Mouse (Mus musculus) CH12.LX (cell line): Measurements from ENCODE around the gene Folr2. TPM values are rescaled to one million over a fixed set of nuclear protein-coding genes. Genes with fewer than 3 reads are reported as not detected.

Source experiments
- DNase-seq: peaks from one replicate; pipeline ENCODE4 v3.0.0-alpha.2; 2013; ENCODE audit errors: extremely low read depth
- H3K27ac ChIP-seq: 2 replicates; pipeline ENCODE4 v1.5.1; 2012; ENCODE audit warnings: low read depth, mild to moderate bottlenecking, control low read depth, moderate library complexity; ENCODE audit not compliant: insufficient read depth
- H3K27me3 ChIP-seq: replicated peaks from 2 replicates; pipeline ENCODE3; 2012; ENCODE audit warnings: inconsistent platforms
- H3K36me3 ChIP-seq, 2 experiments: replicated peaks in 1 of 2; 2 replicates each; pipeline versions ENCODE3 to v1.6.1; 2012; ENCODE audit warnings: inconsistent platforms in 1 of 2, low read length in 1 of 2, mild to moderate bottlenecking in 1 of 2, mixed read lengths in 1 of 2, moderate library complexity in 1 of 2; ENCODE audit not compliant: control insufficient read depth in 1 of 2, insufficient read depth in 1 of 2
- H3K4me1 ChIP-seq, 2 experiments: 2 replicates each; pipeline ENCODE4 v1.6.1; 2012; ENCODE audit warnings: inconsistent platforms in 1 of 2, moderate library complexity in 1 of 2; ENCODE audit not compliant: insufficient read depth in 2 of 2, control insufficient read depth in 1 of 2
- H3K4me2 ChIP-seq: 2 replicates; pipeline ENCODE4 v1.6.1; 2012; ENCODE audit warnings: low read depth, mild to moderate bottlenecking, control low read depth; ENCODE audit not compliant: poor library complexity, insufficient read depth, severe bottlenecking
- H3K4me3 ChIP-seq, 3 experiments: fragments of 150-350 bp in 1 of 3; sonication (generic) in 1 of 3; replicated peaks in 1 of 3; 2 replicates each; pipeline versions ENCODE3 to v1.5.1; 2011 to 2012; ENCODE audit warnings: low read depth in 2 of 3, low read length in 2 of 3, mild to moderate bottlenecking in 2 of 3, moderate library complexity in 2 of 3, control low read depth in 1 of 3, improper control_type of control experiment in 1 of 3, inconsistent platforms in 1 of 3, mixed read lengths in 1 of 3; ENCODE audit not compliant: poor library complexity in 1 of 3
- H3K79me2 ChIP-seq: replicated peaks from 2 replicates; pipeline ENCODE4 v1.6.1; 2012; ENCODE audit warnings: mild to moderate bottlenecking, moderate library complexity; ENCODE audit not compliant: control insufficient read depth, poor library complexity, insufficient read depth, severe bottlenecking; ENCODE audit errors: extremely low read depth
- H3K9ac ChIP-seq: 2 replicates; pipeline ENCODE4 v1.6.1; 2012; ENCODE audit warnings: low read depth, mild to moderate bottlenecking, control low read depth, moderate library complexity; ENCODE audit not compliant: insufficient read depth
- H3K9me3 ChIP-seq: replicated peaks from 2 replicates; pipeline ENCODE3; 2012; ENCODE audit warnings: low read length, inconsistent platforms, mixed read lengths
- ELF1 ChIP-seq: IDR thresholded peaks from 2 replicates; pipeline ENCODE4 v1.6.1; 2014; ENCODE audit warnings: low read depth, mild to moderate bottlenecking, inconsistent platforms, low read length, improper control_type of control experiment
- EP300 ChIP-seq: IDR thresholded peaks from 2 replicates; pipeline ENCODE4 v1.6.1; 2011; ENCODE audit warnings: low read length, improper control_type of control experiment
- ETS1 ChIP-seq: conservative IDR thresholded peaks from 2 replicates; pipeline ENCODE4 v1.6.1; 2012; ENCODE audit warnings: low read depth, mild to moderate bottlenecking, inconsistent platforms, low read length, improper control_type of control experiment, moderate library complexity
- GABPA ChIP-seq: IDR thresholded peaks from 2 replicates; pipeline ENCODE4 v1.6.1; 2012; ENCODE audit warnings: low read depth, low read length, improper control_type of control experiment, inconsistent platforms; ENCODE audit not compliant: insufficient replicate concordance
- HCFC1 ChIP-seq: IDR thresholded peaks from 2 replicates; pipeline ENCODE4 v1.6.1; 2012; ENCODE audit warnings: low read depth, mild to moderate bottlenecking, inconsistent platforms, low read length, improper control_type of control experiment
- IRF4 ChIP-seq: IDR thresholded peaks from 2 replicates; pipeline ENCODE4 v1.6.1; 2014; ENCODE audit warnings: low read depth, mild to moderate bottlenecking, inconsistent platforms, low read length, improper control_type of control experiment
- JUN ChIP-seq: IDR thresholded peaks from 2 replicates; pipeline ENCODE4 v1.6.1; 2011; ENCODE audit warnings: low read depth, mild to moderate bottlenecking, low read length, improper control_type of control experiment, moderate library complexity; ENCODE audit not compliant: insufficient read depth
- MEF2A ChIP-seq: IDR thresholded peaks from 2 replicates; pipeline ENCODE4 v1.6.1; 2014; ENCODE audit warnings: low read depth, mild to moderate bottlenecking, inconsistent platforms, low read length, improper control_type of control experiment, borderline replicate concordance
- MXI1 ChIP-seq: IDR thresholded peaks from 2 replicates; pipeline ENCODE4 v1.6.1; 2011; ENCODE audit warnings: mild to moderate bottlenecking, low read depth, low read length, improper control_type of control experiment
- MYC ChIP-seq: IDR thresholded peaks from 2 replicates; pipeline ENCODE4 v1.6.1; 2011; ENCODE audit warnings: low read depth, mild to moderate bottlenecking, improper control_type of control experiment, low read length
- NELFE ChIP-seq: IDR thresholded peaks from 2 replicates; pipeline ENCODE4 v1.6.1; 2011; ENCODE audit warnings: low read depth, low read length, improper control_type of control experiment
- POLR2AphosphoS2 ChIP-seq: IDR thresholded peaks from 2 replicates; pipeline ENCODE4 v1.6.1; 2011; ENCODE audit warnings: low read depth, low read length, improper control_type of control experiment
- RCOR1 ChIP-seq: conservative IDR thresholded peaks from 2 replicates; pipeline ENCODE4 v1.6.1; 2012; ENCODE audit warnings: low read depth, mild to moderate bottlenecking, inconsistent platforms, low read length, improper control_type of control experiment
- SMC3 ChIP-seq: IDR thresholded peaks from 2 replicates; pipeline ENCODE4 v1.6.1; 2011; ENCODE audit warnings: low read depth, low read length, improper control_type of control experiment
- TCF12 ChIP-seq: IDR thresholded peaks from 2 replicates; pipeline ENCODE4 v1.6.1; 2014; ENCODE audit warnings: low read depth, mild to moderate bottlenecking, inconsistent platforms, low read length, improper control_type of control experiment
- UBTF ChIP-seq: IDR thresholded peaks from 2 replicates; pipeline ENCODE4 v1.6.1; 2012; ENCODE audit warnings: low read depth, mild to moderate bottlenecking, inconsistent platforms, low read length, improper control_type of control experiment, moderate library complexity
- USF2 ChIP-seq: conservative IDR thresholded peaks from 2 replicates; pipeline ENCODE4 v1.6.1; 2011; ENCODE audit warnings: low read depth, low read length, improper control_type of control experiment
- ZC3H11A ChIP-seq: IDR thresholded peaks from 2 replicates; pipeline ENCODE4 v1.6.1; 2012; ENCODE audit warnings: low read depth, mild to moderate bottlenecking, inconsistent platforms, low read length, improper control_type of control experiment
- ZKSCAN1 ChIP-seq: IDR thresholded peaks from 2 replicates; pipeline ENCODE4 v1.6.1; 2012; ENCODE audit warnings: low read depth, inconsistent platforms, low read length, improper control_type of control experiment, borderline replicate concordance
- ZMIZ1 ChIP-seq: IDR thresholded peaks from 2 replicates; pipeline ENCODE4 v1.6.1; 2012; ENCODE audit warnings: low read depth, mild to moderate bottlenecking, inconsistent platforms, low read length, improper control_type of control experiment
- ZNF384 ChIP-seq: IDR thresholded peaks from 2 replicates; pipeline ENCODE4 v1.6.1; 2012; ENCODE audit warnings: low read depth, low read length, improper control_type of control experiment, inconsistent platforms
- dilution Hi-C: fragments of 300-500 bp; cut with MboI; formaldehyde crosslinking; loops from 2 replicates; pipeline ENCODE4 v1.14.3; 2020; ENCODE audit warnings: low sequenced_read_pairs; ENCODE audit not compliant: extremely low pct_unique_long_range_greater_than_20kb, extremely low pct_ligation_motif_present
- in situ Hi-C: fragments of 300-500 bp; cut with MboI; formaldehyde crosslinking; loops from 3 replicates; pipeline ENCODE4 v1.14.3; 2019; ENCODE audit warnings: low sequenced_read_pairs, low pct_ligation_motif_present, low pct_unique_long_range_greater_than_20kb, mixed read lengths
- polyA plus RNA-seq: library from polyadenylated mRNA; unstranded; fragments of >175 nt; gene quantifications from 2 replicates; pipeline ENCODE4 v1.2.1, GENCODE M21; 2012; ENCODE audit warnings: low read depth; ENCODE audit not compliant: insufficient read length
- total RNA-seq, 2 experiments: library from RNA; depleted of rRNA; stranded (reverse); fragments of 300-350 nt in 1 of 2; fragments of >200 nt in 1 of 2; gene quantifications; 2 replicates each; pipeline ENCODE4 v1.2.3; 2012 to 2014

The Folr2 gene
- total and polyA plus RNA-seq, 3 experiments: not detected

GRCm38 (mm10) chr7:101852846-101853245 is 4.1 kb downstream of the Folr2 start:
- dilution Hi-C loops: no loop called here
- no peak overlapping the region for H3K4me2 ChIP-seq
- no peak overlapping the region for H3K9ac ChIP-seq
- no peaks in the 10 kb centered on the region for H3K9me3 ChIP-seq
- no peak overlapping the region for H3K4me3 ChIP-seq
- DNase-seq: no peak
- TF ChIP-seq GABPA (no peak), USF2 (no peak), ELF1 (no peak), NELFE (no peak), ZC3H11A (no peak), POLR2AphosphoS2 (no peak), MYC (no peak), ZNF384 (no peak)
- no peaks in the 10 kb centered on the region for H3K27me3 ChIP-seq
- H3K36me3 ChIP-seq: no peaks in the 10 kb centered on the region
- no peak overlapping the region for H3K27ac ChIP-seq
- in situ Hi-C loops: no loop called here
- H3K4me1 ChIP-seq: peaks cover 0 to 20% of the 10 kb centered on the region in 2 experiments; a peak in 3 of 4 replicates
- H3K79me2 ChIP-seq: no peaks in the 10 kb centered on the region

DNA sequence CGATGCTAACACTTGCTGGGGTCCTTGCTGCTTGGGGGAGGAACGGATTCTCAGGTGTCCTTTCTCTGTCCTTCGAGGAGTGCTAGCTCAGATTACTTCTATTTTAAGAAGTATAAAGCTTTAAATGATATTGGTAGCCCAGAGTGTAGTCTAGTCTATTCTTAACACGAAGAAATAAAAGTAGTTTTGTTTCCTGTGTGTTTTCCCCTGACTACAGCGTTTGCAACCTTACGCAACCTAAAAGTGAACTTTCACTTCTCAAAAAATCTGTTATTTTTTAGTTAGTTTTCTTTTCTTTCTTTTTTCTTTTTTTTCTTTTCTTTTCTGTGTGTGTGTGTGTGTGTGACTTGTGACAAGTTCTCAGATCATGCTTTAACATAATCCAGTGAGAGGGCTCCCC is 5.3 kb downstream of the Folr2 start:
- DNase-seq: no peak
- Histone ChIP-seq H3K9me3 (no peaks in the 10 kb centered on the region), H3K27ac (no peak overlapping the region), H3K36me3 (no peaks in the 10 kb centered on the region), H3K79me2 (no peaks in the 10 kb centered on the region), H3K27me3 (no peaks in the 10 kb centered on the region), H3K4me1 (peaks cover 0 to 8% of the 10 kb centered on the region in 2 experiments; a peak in 2 of 4 replicates), H3K9ac (no peak overlapping the region), H3K4me3 (no peak overlapping the region), H3K4me2 (no peak overlapping the region)
- TF ChIP-seq MXI1: no peak
- TF ChIP-seq IRF4: peak; percentile 80
- peak; percentile 76 for TF ChIP-seq EP300
- TF ChIP-seq UBTF: no peak
- no peak for TF ChIP-seq POLR2AphosphoS2
- TF ChIP-seq ZKSCAN1: no peak
- TF ChIP-seq ZMIZ1: no peak
- TF ChIP-seq HCFC1: no peak
- peak; percentile 81 for TF ChIP-seq MEF2A
- TF ChIP-seq SMC3: no peak
- TF ChIP-seq ETS1: peak; percentile 33; the same call in 1 of the 2 replicates
- no peak for TF ChIP-seq ELF1
- TF ChIP-seq USF2: no peak
- TF ChIP-seq JUN: no peak
- TF ChIP-seq ZNF384: peak; percentile 65
- no peak for TF ChIP-seq RCOR1
- TF ChIP-seq TCF12: no peak
- dilution Hi-C loops: no loop called here
- in situ Hi-C loops: no loop called here
